Mouse (Mus musculus) bone marrow, adult 2 months (tissue): ENCODE results near the gene Ablim1.

Source experiments
- CTCF ChIP-seq: fragments of 200-500 bp; IDR thresholded peaks from 2 replicates; pipeline ENCODE4 v1.5.1; 2011; ENCODE audit warnings: low read length, control low read depth; ENCODE audit not compliant: control insufficient read depth, insufficient read depth
- POLR2A ChIP-seq: fragments of 200-500 bp; IDR thresholded peaks from 2 replicates; pipeline ENCODE4 v1.6.1; 2011; ENCODE audit warnings: low read depth, mild to moderate bottlenecking, control low read depth, low read length, borderline replicate concordance; ENCODE audit not compliant: control insufficient read depth

GRCm38 (mm10) chr19:57010064-57010463 is 304.7 kb downstream of the Ablim1 start:
- TF ChIP-seq CTCF (no peak), POLR2A (no peak)
